Mouse (Mus musculus): ENCODE results near the gene Kifc3. TPM values are rescaled to one million over a fixed set of nuclear protein-coding genes. Genes with fewer than 3 reads are reported as not detected.

Gene Kifc3
- polyA plus RNA-seq, 1 experiment from 2014 or later = 46.2 TPM

GRCm38 (mm10) chr8:95137641-95138098, 64.9 kb downstream of the Kifc3 start:
- H3K4me2 ChIP-seq (ENCODE audit: low read length) = peak overlapping the region; percentile 62
- H3K36me3 ChIP-seq (ENCODE audit: insufficient read depth, low read length) = 0 out of 2 replicates have a peak, but pooled peaks cover 7% of the 10 kb centered on the region
- H3K27me3 ChIP-seq (ENCODE audit: insufficient read depth, low read length) = no peaks in the 10 kb centered on the region
- no peak for TF ChIP-seq CTCF (IDR thresholded peaks at IDR 0.05; ENCODE audit: low read depth)
- peak overlapping the region; percentile 23 for H3K4me3 ChIP-seq (replicated peaks; ENCODE audit: low read depth, low read length)
- peak; percentile 71 for ATAC-seq (replicated peaks; ENCODE audit: low FRiP score, low read depth)
- H3K9me3 ChIP-seq (replicated peaks; ENCODE audit: low read length) = no peaks in the 10 kb centered on the region
- peak overlapping the region; percentile 46; the same call in 1 of the 2 replicates for H3K9ac ChIP-seq (ENCODE audit: low read depth, low read length)
- H3K4me1 ChIP-seq (replicated peaks; ENCODE audit: insufficient read depth, low read length) = peaks cover 33% of the 10 kb centered on the region
- H3K27ac ChIP-seq = peak overlapping the region; percentile 28; the same call in 1 of the 2 replicates
- 9% methylated on average over 28 of the region's 28 CpGs for WGBS
- DNase-seq (ENCODE audit: low spot score) = peak; percentile 68

DNA sequence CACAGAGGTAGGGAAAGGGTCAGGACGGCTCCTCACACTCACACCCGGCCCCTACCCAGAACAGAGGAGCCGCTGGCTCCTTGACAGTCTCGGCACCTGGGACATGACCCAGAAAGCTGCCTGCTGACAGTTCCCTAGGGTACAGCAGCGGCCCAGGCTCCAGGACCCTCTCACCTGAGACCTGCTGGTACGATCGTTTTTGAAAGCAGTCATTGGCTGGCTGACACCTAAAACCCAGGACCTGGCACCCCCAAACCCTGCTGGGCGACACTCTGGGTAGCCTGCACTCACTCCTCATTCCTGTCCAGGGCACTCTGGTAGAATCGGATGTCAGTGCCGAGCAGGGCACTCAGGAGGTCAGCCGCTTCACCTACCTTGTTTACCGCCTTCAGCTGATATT, 65.4 kb downstream of the Kifc3 start:
- H3K4me3 ChIP-seq (replicated peaks; ENCODE audit: low read depth, low read length) = peak overlapping the region; percentile 23; the same call in 1 of the 2 replicates
- no peaks in the 10 kb centered on the region for H3K27me3 ChIP-seq (ENCODE audit: insufficient read depth, low read length)
- H3K36me3 ChIP-seq (ENCODE audit: insufficient read depth, low read length) = 0 out of 2 replicates have a peak, but pooled peaks cover 10% of the 10 kb centered on the region
- TF ChIP-seq CTCF (IDR thresholded peaks at IDR 0.05; ENCODE audit: low read depth) = no peak
- H3K4me2 ChIP-seq (ENCODE audit: low read length) = peak overlapping the region; percentile 62
- peak overlapping the region; percentile 46; the same call in 1 of the 2 replicates for H3K9ac ChIP-seq (ENCODE audit: low read depth, low read length)
- ATAC-seq (replicated peaks; ENCODE audit: low FRiP score, low read depth) (no peak), DNase-seq (ENCODE audit: low spot score) (no peak)
- no peaks in the 10 kb centered on the region for H3K9me3 ChIP-seq (replicated peaks; ENCODE audit: low read length)
- WGBS = 30% methylated on average over 12 of the region's 12 CpGs
- H3K4me1 ChIP-seq (replicated peaks; ENCODE audit: insufficient read depth, low read length) = peaks cover 32% of the 10 kb centered on the region
- H3K27ac ChIP-seq = no peak overlapping the region

DNA sequence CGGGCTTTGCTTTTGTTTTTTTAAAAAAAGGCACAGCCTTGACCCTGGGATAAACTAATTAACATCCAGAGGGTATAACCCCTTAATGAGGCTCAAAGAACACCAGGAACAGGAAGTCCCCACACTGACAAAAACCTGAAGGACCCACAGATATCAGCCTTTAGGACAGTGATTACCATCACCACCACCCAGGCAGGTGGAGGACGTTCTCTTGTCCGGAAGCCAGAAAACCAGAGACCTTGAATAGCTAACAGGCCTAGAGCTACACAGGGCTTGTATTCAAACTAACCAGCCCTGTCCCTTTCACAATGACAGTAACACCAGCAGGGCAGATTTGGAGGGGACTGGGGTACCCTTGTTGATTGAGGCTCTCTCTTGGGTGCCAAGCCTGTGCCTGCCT, 66.4 kb downstream of the Kifc3 start:
- H3K4me2 ChIP-seq (ENCODE audit: low read length) = no peak overlapping the region
- TF ChIP-seq CTCF (IDR thresholded peaks at IDR 0.05; ENCODE audit: low read depth) = no peak
- DNase-seq (ENCODE audit: low spot score) = no peak
- 0 out of 2 replicates have a peak, but pooled peaks cover 16% of the 10 kb centered on the region for H3K36me3 ChIP-seq (ENCODE audit: insufficient read depth, low read length)
- no peaks in the 10 kb centered on the region for H3K9me3 ChIP-seq (replicated peaks; ENCODE audit: low read length)
- WGBS = 80% methylated on average over 3 of the region's 3 CpGs
- H3K4me1 ChIP-seq (replicated peaks; ENCODE audit: insufficient read depth, low read length) = peaks cover 30% of the 10 kb centered on the region
- no peaks in the 10 kb centered on the region for H3K27me3 ChIP-seq (ENCODE audit: insufficient read depth, low read length)
- H3K9ac ChIP-seq (ENCODE audit: low read depth, low read length) = no peak overlapping the region
- no peak for ATAC-seq (replicated peaks; ENCODE audit: low FRiP score, low read depth)
- H3K27ac ChIP-seq = no peak overlapping the region
- H3K4me3 ChIP-seq (replicated peaks; ENCODE audit: low read depth, low read length) = no peak overlapping the region

GRCm38 (mm10) chr8:95135242-95135641, 67.4 kb downstream of the Kifc3 start:
- 58% methylated on average over 3 of the region's 3 CpGs for WGBS
- TF ChIP-seq CTCF (IDR thresholded peaks at IDR 0.05; ENCODE audit: low read depth) = peak; percentile 52

DNA sequence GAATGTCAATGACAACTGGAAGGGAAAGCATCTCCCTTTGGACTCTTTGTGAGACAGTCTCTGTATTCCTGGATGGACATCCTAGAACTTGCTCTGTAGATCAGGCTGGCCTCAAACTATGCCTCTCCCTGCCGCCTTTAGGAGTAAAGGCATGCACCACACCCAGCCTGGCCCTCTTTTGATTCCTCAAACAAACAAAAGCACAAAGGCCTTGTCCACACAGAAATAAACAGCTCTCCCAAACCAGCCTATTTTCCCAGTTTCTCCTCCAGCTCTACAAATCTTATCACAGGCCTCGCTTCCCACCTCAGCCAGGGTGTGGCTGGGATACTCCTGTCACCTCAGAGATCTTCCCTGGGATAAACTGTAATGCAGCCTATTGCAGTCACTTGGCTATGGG, 68.4 kb downstream of the Kifc3 start:
- Histone ChIP-seq H3K4me2 (ENCODE audit: low read length) (no peak overlapping the region), H3K4me1 (replicated peaks; ENCODE audit: insufficient read depth, low read length) (peaks cover 25% of the 10 kb centered on the region), H3K9me3 (replicated peaks; ENCODE audit: low read length) (no peaks in the 10 kb centered on the region), H3K27ac (no peak overlapping the region), H3K27me3 (ENCODE audit: insufficient read depth, low read length) (no peaks in the 10 kb centered on the region), H3K9ac (ENCODE audit: low read depth, low read length) (no peak overlapping the region), H3K36me3 (ENCODE audit: insufficient read depth, low read length) (0 out of 2 replicates have a peak, but pooled peaks cover 16% of the 10 kb centered on the region), H3K4me3 (replicated peaks; ENCODE audit: low read depth, low read length) (no peak overlapping the region)
- DNase-seq (ENCODE audit: low spot score) (no peak), ATAC-seq (replicated peaks; ENCODE audit: low FRiP score, low read depth) (no peak)
- TF ChIP-seq CTCF (IDR thresholded peaks at IDR 0.05; ENCODE audit: low read depth) = no peak
- 94% methylated on average over 2 of the region's 2 CpGs for WGBS

More at GRCm38 (mm10) chr8:95135242-95135641, 67.4 kb downstream of the Kifc3 start:
- H3K27ac ChIP-seq = no peak overlapping the region
- no peak overlapping the region for H3K9ac ChIP-seq (ENCODE audit: low read depth, low read length)
- H3K9me3 ChIP-seq (replicated peaks; ENCODE audit: low read length) = no peaks in the 10 kb centered on the region
- 0 out of 2 replicates have a peak, but pooled peaks cover 16% of the 10 kb centered on the region for H3K36me3 ChIP-seq (ENCODE audit: insufficient read depth, low read length)
- no peak for ATAC-seq (replicated peaks; ENCODE audit: low FRiP score, low read depth)
- DNase-seq (ENCODE audit: low spot score) = peak; percentile 50
- H3K4me3 ChIP-seq (replicated peaks; ENCODE audit: low read depth, low read length) = no peak overlapping the region
- H3K4me2 ChIP-seq (ENCODE audit: low read length) = no peak overlapping the region
- peaks cover 25% of the 10 kb centered on the region for H3K4me1 ChIP-seq (replicated peaks; ENCODE audit: insufficient read depth, low read length)
- H3K27me3 ChIP-seq (ENCODE audit: insufficient read depth, low read length) = no peaks in the 10 kb centered on the region

DNA sequence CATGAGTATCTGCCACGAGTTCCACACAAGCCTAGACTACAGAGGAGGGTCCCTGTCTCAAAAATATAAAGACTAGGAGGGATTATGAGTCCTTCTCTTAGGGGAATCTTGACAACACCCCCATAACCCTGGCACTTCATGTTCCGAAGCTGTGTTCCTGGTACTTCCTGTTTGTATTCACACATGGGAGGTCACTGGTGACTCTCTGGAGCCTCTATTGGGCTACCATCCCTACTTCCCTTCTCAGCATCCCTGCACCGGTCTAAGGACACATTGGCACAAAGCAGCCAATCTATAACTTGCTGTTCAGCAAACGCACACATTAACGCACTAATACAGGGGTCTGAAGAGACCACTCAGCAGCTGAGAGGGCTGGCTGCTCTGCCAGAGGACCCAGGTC, 70.6 kb downstream of the Kifc3 start:
- no peak for ATAC-seq (replicated peaks; ENCODE audit: low FRiP score, low read depth)
- DNase-seq (ENCODE audit: low spot score) = no peak
- Histone ChIP-seq H3K36me3 (ENCODE audit: insufficient read depth, low read length) (0 out of 2 replicates have a peak, but pooled peaks cover 23% of the 10 kb centered on the region), H3K27me3 (ENCODE audit: insufficient read depth, low read length) (no peaks in the 10 kb centered on the region), H3K4me1 (replicated peaks; ENCODE audit: insufficient read depth, low read length) (peaks cover 14% of the 10 kb centered on the region), H3K27ac (peak overlapping the region; percentile 31; the same call in 1 of the 2 replicates), H3K9me3 (replicated peaks; ENCODE audit: low read length) (no peaks in the 10 kb centered on the region), H3K9ac (ENCODE audit: low read depth, low read length) (no peak overlapping the region), H3K4me2 (ENCODE audit: low read length) (no peak overlapping the region), H3K4me3 (replicated peaks; ENCODE audit: low read depth, low read length) (no peak overlapping the region)
- WGBS = 73% methylated on average over 5 of the region's 5 CpGs
- TF ChIP-seq CTCF (IDR thresholded peaks at IDR 0.05; ENCODE audit: low read depth) = no peak
